Mouse (Mus musculus) G1E (cell line): ENCODE results near the gene Mybpc1. TPM values are rescaled to one million over a fixed set of nuclear protein-coding genes. Genes with fewer than 3 reads are reported as not detected.

Experiments
- ATAC-seq: 2 replicates; pipeline ENCODE4 v1.8.0; 2016; ENCODE audit warnings: mild to moderate bottlenecking; ENCODE audit not compliant: insufficient number of reproducible peaks, poor library complexity, low FRiP score, severe bottlenecking; ENCODE audit errors: extremely low read depth
- DNase-seq: peaks from one replicate; pipeline ENCODE4 v3.0.0; 2012; ENCODE audit warnings: low spot score
- H3K27me3 ChIP-seq: 2 replicates; pipeline ENCODE4 v1.6.1; 2012; ENCODE audit warnings: mild to moderate bottlenecking, low read length, inconsistent platforms; ENCODE audit not compliant: insufficient read depth
- H3K36me3 ChIP-seq: replicated peaks from 2 replicates; pipeline ENCODE3; 2012; ENCODE audit warnings: mild to moderate bottlenecking, inconsistent platforms
- H3K4me1 ChIP-seq: 2 replicates; pipeline ENCODE4 v1.6.1; 2012; ENCODE audit warnings: low read depth, low read length, inconsistent platforms, mixed read lengths; ENCODE audit not compliant: insufficient read depth
- H3K4me3 ChIP-seq: 2 replicates; pipeline ENCODE4 v1.5.1; 2012; ENCODE audit warnings: low read depth, mild to moderate bottlenecking, inconsistent platforms, low read length, moderate library complexity, mixed read lengths
- H3K9me3 ChIP-seq: replicated peaks from 2 replicates; pipeline ENCODE4 v1.6.1; 2012; ENCODE audit warnings: inconsistent platforms
- CTCF ChIP-seq: IDR thresholded peaks from 2 replicates; pipeline ENCODE4 v1.5.1; 2012; ENCODE audit warnings: low read depth, low read length, inconsistent platforms, mixed read lengths
- GATA1 ChIP-seq: IDR thresholded peaks from 2 replicates; pipeline ENCODE4 v1.6.1; 2012; ENCODE audit warnings: borderline replicate concordance, low read length, inconsistent platforms, mixed read lengths
- GATA2 ChIP-seq: IDR thresholded peaks from 2 replicates; pipeline ENCODE4 v1.6.1; 2012; ENCODE audit warnings: low read depth, low read length, inconsistent platforms, borderline replicate concordance
- POLR2AphosphoS5 ChIP-seq: IDR thresholded peaks from 2 replicates; pipeline ENCODE4 v1.6.1; 2012; ENCODE audit warnings: low read depth, low read length, inconsistent platforms; ENCODE audit not compliant: insufficient replicate concordance
- TAL1 ChIP-seq: conservative IDR thresholded peaks from 2 replicates; pipeline ENCODE4 v1.6.1; 2012; ENCODE audit warnings: low read depth, low read length, inconsistent platforms, mixed read lengths
- polyA plus RNA-seq: library from polyadenylated mRNA; stranded (reverse); fragments of >175 nt; gene quantifications from 2 replicates; pipeline ENCODE4 v1.2.3, GENCODE M21; 2012
- total RNA-seq, 2 experiments: library from RNA; stranded (forward) in 1 of 2; stranded (reverse) in 1 of 2; fragments of 200-1000 nt in 1 of 2; fragments of >200 nt in 1 of 2; fragmentation: Nextera tagmentation in 1 of 2; gene quantifications; 2 replicates each; pipeline ENCODE4 v1.2.3; 2014 to 2017

The Mybpc1 gene
- total and polyA plus RNA-seq, 3 experiments, result not detected

- no peak for ATAC-seq
- H3K4me3 ChIP-seq, result no peak overlapping the region
- H3K9me3 ChIP-seq, result no peaks in the 10 kb centered on the region
- no peaks in the 10 kb centered on the region for H3K4me1 ChIP-seq
- peaks cover 2% of the 10 kb centered on the region; the same call in 1 of the 2 replicates for H3K27me3 ChIP-seq
- H3K36me3 ChIP-seq, result no peaks in the 10 kb centered on the region
- DNase-seq, result no peak
- TF ChIP-seq GATA1 (no peak), GATA2 (no peak), CTCF (no peak), TAL1 (no peak), POLR2AphosphoS5 (no peak)
Measured at GRCm38 (mm10) chr10:88574115-88574635, 30.8 kb downstream of the Mybpc1 start.

GRCm38 (mm10) chr10:88572123-88572522, 32.8 kb downstream of the Mybpc1 start:
- Histone ChIP-seq H3K9me3 (no peaks in the 10 kb centered on the region), H3K36me3 (no peaks in the 10 kb centered on the region), H3K4me1 (no peaks in the 10 kb centered on the region), H3K27me3 (peaks cover 4% of the 10 kb centered on the region; the same call in 1 of the 2 replicates), H3K4me3 (no peak overlapping the region)
- DNase-seq, result no peak
- TF ChIP-seq GATA1 (no peak), POLR2AphosphoS5 (no peak), GATA2 (no peak), CTCF (no peak), TAL1 (no peak)
- ATAC-seq, result no peak

- no peak for TF ChIP-seq GATA2
- TF ChIP-seq CTCF, result no peak
- no peak for TF ChIP-seq GATA1
- TF ChIP-seq POLR2AphosphoS5, result no peak
- no peak for TF ChIP-seq TAL1
- DNase-seq (no peak), ATAC-seq (no peak)
- Histone ChIP-seq H3K4me3 (no peak overlapping the region), H3K36me3 (no peaks in the 10 kb centered on the region), H3K27me3 (peaks cover 4% of the 10 kb centered on the region; the same call in 1 of the 2 replicates), H3K9me3 (no peaks in the 10 kb centered on the region), H3K4me1 (no peaks in the 10 kb centered on the region)
Measured at GRCm38 (mm10) chr10:88557046-88557445, 47.9 kb downstream of the Mybpc1 start.

- H3K4me3 ChIP-seq, result no peak overlapping the region
- ATAC-seq (no peak), DNase-seq (no peak)
- H3K36me3 ChIP-seq, result no peaks in the 10 kb centered on the region
- TF ChIP-seq CTCF (no peak), TAL1 (no peak), GATA2 (no peak), GATA1 (no peak), POLR2AphosphoS5 (no peak)
- peaks cover 7% of the 10 kb centered on the region; the same call in 1 of the 2 replicates for H3K27me3 ChIP-seq
- no peaks in the 10 kb centered on the region for H3K4me1 ChIP-seq
- no peaks in the 10 kb centered on the region for H3K9me3 ChIP-seq
Measured at GRCm38 (mm10) chr10:88552738-88553137, 52.2 kb downstream of the Mybpc1 start.

GRCm38 (mm10) chr10:88550225-88550624, 54.7 kb downstream of the Mybpc1 start:
- ATAC-seq (no peak), DNase-seq (no peak)
- H3K4me3 ChIP-seq, result no peak overlapping the region
- no peaks in the 10 kb centered on the region for H3K9me3 ChIP-seq
- no peaks in the 10 kb centered on the region for H3K36me3 ChIP-seq
- TF ChIP-seq GATA1 (no peak), CTCF (no peak), TAL1 (no peak), POLR2AphosphoS5 (no peak), GATA2 (no peak)
- peaks cover 15% of the 10 kb centered on the region; the same call in 1 of the 2 replicates for H3K27me3 ChIP-seq
- no peaks in the 10 kb centered on the region for H3K4me1 ChIP-seq

- Histone ChIP-seq H3K36me3 (no peaks in the 10 kb centered on the region), H3K4me3 (no peak overlapping the region), H3K4me1 (no peaks in the 10 kb centered on the region), H3K9me3 (peaks cover 2% of the 10 kb centered on the region; the same call in 1 of the 2 replicates), H3K27me3 (peaks cover 11% of the 10 kb centered on the region; the same call in 1 of the 2 replicates)
- ATAC-seq, result no peak
- DNase-seq, result no peak
- TF ChIP-seq GATA2 (no peak), CTCF (no peak)
Measured at GRCm38 (mm10) chr10:88547635-88548034, 57.3 kb downstream of the Mybpc1 start.

GRCm38 (mm10) chr10:88530631-88531030, 74.3 kb downstream of the Mybpc1 start:
- Histone ChIP-seq H3K4me1 (no peaks in the 10 kb centered on the region), H3K9me3 (peaks cover 4% of the 10 kb centered on the region), H3K36me3 (no peaks in the 10 kb centered on the region), H3K27me3 (peaks cover 3% of the 10 kb centered on the region; the same call in 1 of the 2 replicates), H3K4me3 (no peak overlapping the region)
- ATAC-seq (no peak), DNase-seq (no peak)
- TF ChIP-seq GATA1, result no peak
- no peak for TF ChIP-seq CTCF
- TF ChIP-seq GATA2, result no peak
- TF ChIP-seq TAL1, result no peak
- TF ChIP-seq POLR2AphosphoS5, result no peak
